Mouse (Mus musculus) brain, embryonic 14.5 days (tissue): ENCODE measurements around the gene Atxn7l1.

ENCODE experiments used
- CTCF ChIP-seq: fragments of 200-500 bp; IDR thresholded peaks from 2 replicates; pipeline ENCODE4 v1.5.1; 2012; ENCODE audit warnings: inconsistent platforms, mild to moderate bottlenecking, moderate library complexity, borderline replicate concordance; ENCODE audit not compliant: insufficient read depth, insufficient read length; ENCODE audit errors: extremely low read depth
- POLR2A ChIP-seq: fragments of 200-500 bp; IDR thresholded peaks from 2 replicates; pipeline ENCODE4 v1.6.1; 2012; ENCODE audit warnings: mild to moderate bottlenecking, inconsistent platforms, borderline replicate concordance; ENCODE audit not compliant: poor library complexity, insufficient read depth, insufficient read length, severe bottlenecking; ENCODE audit errors: extremely low read depth

DNA sequence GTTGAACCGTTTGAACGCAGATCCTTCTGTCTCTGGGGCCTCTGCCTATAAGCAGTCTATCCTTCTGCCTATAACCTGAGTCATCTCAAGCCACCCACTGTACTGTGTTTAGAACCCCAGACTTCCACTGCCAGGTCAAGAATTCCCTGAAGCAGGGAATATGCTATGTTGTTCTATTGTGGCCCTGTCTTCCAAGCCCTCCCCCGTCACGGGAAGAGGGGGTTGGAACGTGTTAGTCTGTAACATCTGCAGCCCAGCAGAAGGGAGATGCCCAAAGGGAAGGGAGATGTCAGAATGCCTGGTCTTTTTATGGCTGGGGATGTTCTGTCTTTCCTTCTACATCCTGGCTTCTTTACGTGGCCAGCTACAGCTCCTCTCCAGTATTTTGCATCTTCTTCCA is 43.1 kb downstream of the Atxn7l1 start:
- TF ChIP-seq CTCF (no peak), POLR2A (no peak)
